ENCODE assay signal across 8 mouse cellular contexts in genomic region chr5:36742126-36742848, GRCm38 (mm10). TPM values are rescaled to one million over a fixed set of nuclear protein-coding genes. Genes with fewer than 3 reads are reported as not detected.
DNase-seq lines count a peak whose midpoint lies in the region; ATAC-seq and TF ChIP-seq lines count a peak whose summit lies in the region.
"Had no signal": no experiment of that assay in that cellular context is flagged by ENCODE, and none has a peak within 500 bp of the region (broad histone marks: within the 10 kb centered on the region; RNA-seq: fewer than 3 reads in every experiment).

No protein-coding gene starts in this region.

- H3K9me3 ChIP-seq in forebrain, postnatal 0 days (ENCODE audit: low read length) = no peaks in the 10 kb centered on the region
- H3K9me3 ChIP-seq: neural tube, embryonic 13.5 days had no signal

- H3K9ac ChIP-seq in forebrain, postnatal 0 days = no peak overlapping the region
- H3K9ac ChIP-seq: neural tube, embryonic 13.5 days had no signal

- peaks cover 8% of the 10 kb centered on the region for H3K4me1 ChIP-seq in forebrain, postnatal 0 days (ENCODE audit: insufficient read depth)

- no peak for TF ChIP-seq POLR2A in brain, embryonic 14.5 days (IDR thresholded peaks at IDR 0.05; ENCODE audit: borderline replicate concordance, extremely low read depth, insufficient read depth, insufficient read length, poor library complexity, severe bottlenecking)

- no peak overlapping the region for H3K4me2 ChIP-seq in forebrain, postnatal 0 days (ENCODE audit: low read depth)
- H3K4me2 ChIP-seq: neural tube, embryonic 13.5 days had no signal

- peak; percentile 86 for TF ChIP-seq CTCF in brain, embryonic 14.5 days (IDR thresholded peaks at IDR 0.05; ENCODE audit: borderline replicate concordance, extremely low read depth, insufficient read depth, insufficient read length)
- peak; percentile 87 for TF ChIP-seq CTCF in forebrain, postnatal 0 days (IDR thresholded peaks at IDR 0.05; ENCODE audit: low read depth)

- no peak overlapping the region for H3K27ac ChIP-seq in forebrain, postnatal 0 days (ENCODE audit: low read depth, low read length)
- H3K27ac ChIP-seq: neural tube, embryonic 13.5 days had no signal

- intact Hi-C loops in heart, postnatal 36 days (cut with DNase I) = loop anchor here (1.0 to 10.0 kb wide), 4 partner anchors 139 to 279 kb away; no protein-coding TSS in a partner anchor

- no peaks in the 10 kb centered on the region for H3K27me3 ChIP-seq in forebrain, postnatal 0 days (ENCODE audit: insufficient read depth, low read length)
- H3K27me3 ChIP-seq: neural tube, embryonic 13.5 days had no signal

- 40% methylated on average over 16 of the region's 16 CpGs for WGBS in forebrain, postnatal 0 days

- no peak overlapping the region for H3K4me3 ChIP-seq in forebrain, postnatal 0 days (ENCODE audit: low read depth, low read length)
- H3K4me3 ChIP-seq: neural tube, embryonic 13.5 days had no signal

- H3K36me3 ChIP-seq in forebrain, postnatal 0 days (ENCODE audit: insufficient read depth) = no peaks in the 10 kb centered on the region
- H3K36me3 ChIP-seq: neural tube, embryonic 13.5 days had no signal

- no peak for ATAC-seq in forebrain, postnatal 0 days

- peak; percentile 76 for DNase-seq in MN1 (ENCODE audit: low spot score)
- DNase-seq in brain, embryonic 14.5 days (ENCODE audit: low read depth) = peak; percentile 74
- DNase-seq in forebrain, postnatal 0 days = peak; percentile 71
- DNase-seq in heart, postnatal 36 days = peak; percentile 85 to 94
- peak; percentile 78 to 84 for DNase-seq in layer of hippocampus, postnatal 14 days (ENCODE audit: low spot score in 2 of 2)
- DNase-seq in lung, postnatal 36 days = peak; percentile 88
- peak; percentile 56 to 84 for DNase-seq in spleen, adult 18-20 months

RNA-seq across cellular contexts. Expression of gene Bloc1s4, which starts 6.2 kb away (rescaled TPM):
- 22.9 and 34.5 TPM in 2 replicates for polyA plus RNA-seq in brain, embryonic 14.5 days (2012; rRNA removed)
- total RNA-seq in forebrain, postnatal 0 days (2014; rRNA removed) = 23.6 and 23.8 TPM in 2 replicates
- 32.7 and 36.2 TPM in 2 replicates for polyA plus RNA-seq in forebrain, postnatal 0 days (2015; fragmentation: Nextera tagmentation; extraction: Ambion mirVana)
- 10 to 100 TPM; 10.3 to 14.2 TPM for total RNA-seq in heart, postnatal 36 days (2021)
- total RNA-seq in layer of hippocampus, postnatal 14 days (2021) = 10 to 100 TPM; 19.9 to 21.0 TPM

RNA-seq across cellular contexts. Expression of gene D5Ertd579e, which starts 46.5 kb away (rescaled TPM):
- polyA plus RNA-seq in brain, embryonic 14.5 days (2012; rRNA removed) = 34.8 and 58.3 TPM in 2 replicates
- 84.7 and 105 TPM in 2 replicates for total RNA-seq in forebrain, postnatal 0 days (2014; rRNA removed)
- 23.3 and 27.4 TPM in 2 replicates for polyA plus RNA-seq in forebrain, postnatal 0 days (2015; fragmentation: Nextera tagmentation; extraction: Ambion mirVana)
- total RNA-seq in heart, postnatal 36 days (2021) = 10 to 100 TPM; 75.5 to 90.6 TPM
- 100 to 1,000 TPM in 1 of 2 experiments, 10 to 100 TPM in 1; 99.1 to 118 TPM for total RNA-seq in layer of hippocampus, postnatal 14 days (2021)

RNA-seq across cellular contexts. Expression of gene Mrfap1, which starts 54.3 kb away (rescaled TPM):
- polyA plus RNA-seq in brain, embryonic 14.5 days (2012; rRNA removed) = 169 and 202 TPM in 2 replicates
- total RNA-seq in forebrain, postnatal 0 days (2014; rRNA removed) = 296 and 353 TPM in 2 replicates
- 477 and 530 TPM in 2 replicates for polyA plus RNA-seq in forebrain, postnatal 0 days (2015; fragmentation: Nextera tagmentation; extraction: Ambion mirVana)
- total RNA-seq in heart, postnatal 36 days (2021) = 100 to 1,000 TPM; 272 to 283 TPM
- total RNA-seq in layer of hippocampus, postnatal 14 days (2021) = 100 to 1,000 TPM; 537 to 543 TPM
